Comparison of ENCODE assay signal across 25 mouse cellular contexts in the genomic region with DNA sequence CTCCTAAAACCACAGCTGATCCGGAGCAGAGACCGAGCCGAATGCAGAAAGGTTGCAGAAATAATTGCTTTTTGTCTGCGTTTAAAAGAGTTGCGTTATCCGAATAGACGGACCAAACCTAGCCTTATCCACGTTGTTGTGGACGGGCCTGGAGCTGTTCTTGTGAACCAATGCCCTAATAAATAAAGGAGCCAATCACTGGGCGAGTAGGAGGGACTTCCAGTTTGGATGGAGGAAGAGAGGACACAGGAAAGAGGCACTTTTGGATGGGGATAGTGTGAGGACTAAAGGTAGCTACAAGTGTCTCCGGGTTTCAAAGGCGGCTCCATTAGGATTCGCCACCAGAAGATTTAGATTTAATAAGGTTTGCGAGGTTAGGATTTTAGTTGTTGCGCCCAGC.
A peak's percentile ranks its signal among the peaks of the same experiment; 100 is the strongest.
DNase-seq lines count a peak whose midpoint lies in the region; ATAC-seq lines count a peak whose summit lies in the region.
"Had no signal": no experiment of that assay in that cellular context is flagged by ENCODE, and none has a peak within 500 bp of the region (broad histone marks: within the 10 kb centered on the region; RNA-seq: fewer than 3 reads in every experiment).

No protein-coding gene starts in this region.

- H3K27me3 ChIP-seq in heart, embryonic 11.5 days (ENCODE audit: control insufficient read depth, insufficient read depth, low read length), result no peaks in the 10 kb centered on the region
- H3K27me3 ChIP-seq: forebrain, embryonic 13.5 days; heart, embryonic 13.5 days had no signal

- H3K9ac ChIP-seq in heart, embryonic 11.5 days (ENCODE audit: low read depth, low read length), result no peak overlapping the region
- H3K9ac ChIP-seq: forebrain, embryonic 13.5 days; heart, embryonic 13.5 days; hindbrain, embryonic 14.5 days had no signal

- ATAC-seq in heart, embryonic 11.5 days (replicated peaks; ENCODE audit: insufficient number of reproducible peaks, low FRiP score, low TSS enrichment), result no peak
- ATAC-seq: forebrain, embryonic 13.5 days; forebrain, embryonic 16.5 days; hindbrain, postnatal 0 days; inflammation-experienced regulatory T-cells, adult 6 months; intestine, embryonic 16.5 days had no signal

- H3K27ac ChIP-seq in heart, embryonic 11.5 days (ENCODE audit: low read depth, low read length), result no peak overlapping the region
- H3K27ac ChIP-seq: forebrain, embryonic 10.5 days; forebrain, embryonic 13.5 days; gastrocnemius, adult 2 months; heart, embryonic 13.5 days; hindbrain, embryonic 14.5 days; hindbrain, postnatal 0 days had no signal

- WGBS in heart, embryonic 11.5 days (ENCODE audit: insufficient replicate concordance), result 92% methylated on average over 15 of the region's 15 CpGs

- H3K9me3 ChIP-seq in heart, embryonic 11.5 days (replicated peaks; ENCODE audit: control insufficient read depth, low read length), result no peaks in the 10 kb centered on the region
- H3K9me3 ChIP-seq: forebrain, embryonic 10.5 days; forebrain, embryonic 13.5 days; G1E had no signal

- no peaks in the 10 kb centered on the region for H3K4me1 ChIP-seq in heart, embryonic 11.5 days (ENCODE audit: control insufficient read depth, insufficient read depth, low read length)
- H3K4me1 ChIP-seq: forebrain, embryonic 10.5 days had no signal

- no peaks in the 10 kb centered on the region for H3K36me3 ChIP-seq in heart, embryonic 11.5 days (ENCODE audit: control insufficient read depth, insufficient read depth, low read length)
- H3K36me3 ChIP-seq: forebrain, embryonic 10.5 days; G1E; heart, embryonic 13.5 days had no signal

- H3K4me2 ChIP-seq in heart, embryonic 11.5 days, result no peak overlapping the region
- H3K4me2 ChIP-seq: forebrain, embryonic 13.5 days; heart, embryonic 13.5 days; hindbrain, embryonic 14.5 days had no signal

- peak; percentile 30 for DNase-seq in heart, adult 11 months
- peak; percentile 55 for DNase-seq in ES-CJ7 (ENCODE audit: low read depth, low spot score)
- peak; percentile 69 for DNase-seq in R1 (ENCODE audit: low read depth, low spot score)
- no peak for DNase-seq in spleen, postnatal 10 days (ENCODE audit: low spot score in 2 of 2)
- no peak for DNase-seq in left cerebral cortex, adult 18-20 months (ENCODE audit: low spot score in 2 of 2)
- DNase-seq: adrenal gland, postnatal 10 days; adrenal gland, postnatal 36 days; cerebellum, adult 18-20 months; cerebellum, adult 9-10 months; cerebellum, postnatal 14 days; gastrocnemius, adult 2 months; gastrocnemius, postnatal 14 days; heart, adult 18-20 months; heart, postnatal 14 days; heart, postnatal 4 days had no signal

- H3K4me3 ChIP-seq in heart, embryonic 11.5 days (ENCODE audit: low read depth, low read length), result no peak overlapping the region
- H3K4me3 ChIP-seq: forebrain, embryonic 10.5 days; forebrain, embryonic 13.5 days; gastrocnemius, adult 2 months; heart, embryonic 13.5 days had no signal

Comparison
In these comparisons a context has a peak if more than half of its experiments do, and no peak if none do; other contexts are left out.
1. DNase-seq: peak in heart, adult 11 months (single experiment), ES-CJ7 (single experiment) and R1 (single experiment); none in spleen, postnatal 10 days (0 of 2) and left cerebral cortex, adult 18-20 months (0 of 2).